Mouse (Mus musculus): ENCODE measurements around the gene H2afx. TPM values are rescaled to one million over a fixed set of nuclear protein-coding genes. Genes with fewer than 3 reads are reported as not detected.
A peak's percentile ranks its signal among the peaks of the same experiment; 100 is the strongest.
"Not testable (repeated sequence)": the region's sequence is repeated elsewhere in the genome, so short reads cannot be mapped to it uniquely, and the experiment has no call there.

H2afx gene
- polyA plus RNA-seq, 1 experiment from 2014 or later = 93.6 TPM

DNA sequence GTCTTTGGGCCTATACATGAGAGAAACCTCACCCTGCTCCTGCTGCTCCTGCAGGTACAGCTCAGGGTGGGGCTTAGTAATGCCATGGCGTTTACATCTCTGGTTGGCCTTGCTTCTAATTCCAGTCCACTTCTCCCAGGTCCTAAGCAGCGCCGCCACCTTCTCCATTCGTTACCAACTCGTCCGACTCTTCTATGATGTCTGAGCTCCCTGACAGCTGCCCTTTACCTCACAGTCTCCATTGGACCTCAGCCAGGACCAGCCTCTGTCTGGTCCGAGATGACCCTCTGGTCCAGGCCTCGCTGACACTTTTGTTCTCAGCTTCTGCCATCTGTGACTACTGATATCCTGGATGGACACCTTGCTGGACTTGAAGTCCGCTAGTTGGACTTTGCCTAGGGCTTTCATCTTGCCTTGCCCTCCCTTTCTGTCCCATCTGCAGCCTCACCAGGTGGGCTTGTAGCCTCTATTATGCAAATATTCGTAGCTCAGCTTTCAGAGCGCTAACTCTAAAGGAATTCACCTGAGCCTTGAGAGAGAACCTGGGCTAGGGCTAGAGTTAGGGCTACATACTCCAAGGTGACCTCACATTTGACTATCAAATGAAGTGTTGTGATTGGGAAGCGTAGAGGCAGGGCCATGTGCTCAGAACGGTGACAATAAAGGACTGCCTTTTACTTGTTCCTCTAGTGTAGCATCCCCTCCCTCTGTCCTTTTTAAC, 1.4 kb upstream of the H2afx start:
- Histone ChIP-seq H3K4me3 (ENCODE audit: low read depth, low read length) (no peak overlapping the region), H3K9ac (ENCODE audit: low read length) (no peak overlapping the region), H3K27me3 (ENCODE audit: control insufficient read depth, insufficient read depth, low read length) (no peaks in the 10 kb centered on the region), H3K27ac (replicated peaks) (no peak overlapping the region), H3K36me3 (ENCODE audit: control insufficient read depth, insufficient read depth, low read length) (peaks cover 21% of the 10 kb centered on the region; the same call in 1 of the 2 replicates), H3K4me1 (replicated peaks; ENCODE audit: control insufficient read depth, insufficient read depth) (no peaks in the 10 kb centered on the region), H3K4me2 (replicated peaks; ENCODE audit: low read depth) (no peak overlapping the region), H3K9me3 (ENCODE audit: control insufficient read depth, low read length) (no peaks in the 10 kb centered on the region)
- WGBS = 95% methylated on average over 13 of the region's 13 CpGs
- ATAC-seq (ENCODE audit: low FRiP score, low TSS enrichment) (no peak), DNase-seq (ENCODE audit: low spot score) (no peak)
- TF ChIP-seq CTCF (IDR thresholded peaks at IDR 0.05; ENCODE audit: low read depth) (no peak), EP300 (optimal IDR thresholded peaks at IDR 0.05) (no peak)

DNA sequence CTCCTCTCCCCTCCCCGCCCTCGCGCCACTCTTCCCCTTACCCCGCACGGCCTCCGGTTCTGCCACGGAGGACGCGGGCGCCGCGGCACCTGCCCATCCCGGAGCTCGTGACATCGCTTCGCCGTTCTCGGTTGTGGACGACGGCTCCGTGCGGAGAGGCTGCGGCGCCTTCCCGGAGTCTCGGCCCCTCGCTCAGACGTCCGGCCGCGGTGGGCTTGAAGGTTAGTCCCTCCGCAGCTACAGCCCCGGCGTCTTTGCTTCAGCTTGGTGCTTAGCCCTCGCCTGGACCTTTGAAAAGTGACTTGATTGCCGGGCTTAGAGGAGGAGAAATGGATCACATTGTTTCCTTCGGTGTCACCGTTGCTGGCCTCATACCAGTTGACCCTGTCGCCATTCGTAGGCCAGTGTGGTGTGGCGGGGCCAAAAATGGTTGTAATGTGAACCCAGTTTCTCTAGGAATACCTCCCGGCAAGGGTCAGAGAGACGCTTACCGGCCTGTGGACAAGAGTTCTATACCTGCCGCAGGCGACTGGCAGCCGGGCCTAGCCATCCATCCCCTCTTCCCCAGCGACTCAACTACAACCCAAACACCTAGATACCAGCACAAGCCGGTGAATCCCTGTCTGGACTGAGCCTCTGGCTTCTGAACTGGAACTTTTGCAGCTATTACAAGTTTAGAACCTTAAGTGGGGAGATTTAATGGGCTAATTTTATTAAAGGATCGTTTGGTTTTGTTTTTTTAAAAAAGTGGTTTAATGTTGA, 1.0 kb downstream of the H2afx start:
- no peaks in the 10 kb centered on the region for H3K27me3 ChIP-seq (ENCODE audit: control insufficient read depth, insufficient read depth, low read length)
- peaks cover 24% of the 10 kb centered on the region; the same call in 1 of the 2 replicates for H3K36me3 ChIP-seq (ENCODE audit: control insufficient read depth, insufficient read depth, low read length)
- under 1% methylated on average over 50 of the region's 50 CpGs for WGBS
- peak overlapping the region; percentile 94 for H3K4me2 ChIP-seq (replicated peaks; ENCODE audit: low read depth)
- H3K27ac ChIP-seq (replicated peaks) = peak overlapping the region; percentile 92
- H3K9me3 ChIP-seq (ENCODE audit: control insufficient read depth, low read length) = no peaks in the 10 kb centered on the region
- no peak for TF ChIP-seq CTCF (IDR thresholded peaks at IDR 0.05; ENCODE audit: low read depth)
- TF ChIP-seq EP300 (optimal IDR thresholded peaks at IDR 0.05) = no peak
- ATAC-seq (ENCODE audit: low FRiP score, low TSS enrichment) = peak; percentile 14; the same call in 1 of the 2 replicates
- H3K4me3 ChIP-seq (ENCODE audit: low read depth, low read length) = peak overlapping the region; percentile 78
- H3K4me1 ChIP-seq (replicated peaks; ENCODE audit: control insufficient read depth, insufficient read depth) = no peaks in the 10 kb centered on the region
- peak overlapping the region; percentile 91 for H3K9ac ChIP-seq (ENCODE audit: low read length)
- DNase-seq (ENCODE audit: low spot score) = peak; percentile 39

DNA sequence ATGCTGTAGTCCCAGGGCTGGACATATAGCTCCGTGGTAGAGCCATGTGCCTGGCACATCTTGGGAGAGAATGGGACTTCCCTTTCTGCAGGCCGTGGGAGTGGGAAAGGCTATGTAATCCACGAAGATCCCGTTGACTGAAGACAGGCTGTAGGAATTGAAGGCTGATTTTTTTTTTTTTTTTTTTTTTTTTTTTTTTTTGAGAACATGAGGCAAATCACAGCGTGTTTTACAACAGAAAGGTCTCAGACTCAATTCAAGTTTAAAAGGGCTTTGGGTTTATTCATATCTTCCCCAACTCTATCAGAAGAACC, 1.6 kb downstream of the H2afx start:
- peak overlapping the region; percentile 78 for H3K4me3 ChIP-seq (ENCODE audit: low read depth, low read length)
- peak overlapping the region; percentile 94 for H3K4me2 ChIP-seq (replicated peaks; ENCODE audit: low read depth)
- TF ChIP-seq CTCF (IDR thresholded peaks at IDR 0.05; ENCODE audit: low read depth) (no peak), EP300 (optimal IDR thresholded peaks at IDR 0.05) (no peak)
- ATAC-seq (ENCODE audit: low FRiP score, low TSS enrichment) = no peak
- no peak for DNase-seq (ENCODE audit: low spot score)
- no peaks in the 10 kb centered on the region for H3K27me3 ChIP-seq (ENCODE audit: control insufficient read depth, insufficient read depth, low read length)
- peak overlapping the region; percentile 91 for H3K9ac ChIP-seq (ENCODE audit: low read length)
- H3K4me1 ChIP-seq (replicated peaks; ENCODE audit: control insufficient read depth, insufficient read depth) = no peaks in the 10 kb centered on the region
- no peaks in the 10 kb centered on the region for H3K9me3 ChIP-seq (ENCODE audit: control insufficient read depth, low read length)
- peaks cover 24% of the 10 kb centered on the region; the same call in 1 of the 2 replicates for H3K36me3 ChIP-seq (ENCODE audit: control insufficient read depth, insufficient read depth, low read length)
- H3K27ac ChIP-seq (replicated peaks) = no peak overlapping the region
- WGBS = 2% methylated on average over 5 of the region's 5 CpGs

DNA sequence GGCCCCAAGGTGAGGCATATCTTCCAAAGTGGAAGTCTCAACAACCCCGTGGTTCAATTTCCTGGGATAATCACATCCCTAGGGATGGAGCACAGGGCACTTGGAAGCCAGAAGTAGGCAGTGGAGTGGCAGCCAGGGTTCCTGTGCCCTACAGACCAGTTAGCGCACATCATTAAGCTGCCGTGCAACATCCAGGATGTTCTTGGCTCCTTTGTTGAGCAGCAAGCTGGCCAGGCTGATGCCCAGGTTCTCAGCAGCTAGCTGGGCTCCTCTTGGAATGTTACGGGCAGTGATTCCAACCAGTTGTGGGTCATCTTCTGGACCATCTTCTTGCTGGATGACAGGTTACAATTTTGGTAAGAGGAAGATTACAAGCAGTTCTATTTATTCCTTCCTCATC, 2.0 kb downstream of the H2afx start:
- not testable (repeated sequence) for H3K9me3 ChIP-seq (ENCODE audit: control insufficient read depth, low read length); DNase-seq (ENCODE audit: low spot score); ATAC-seq (ENCODE audit: low FRiP score, low TSS enrichment); H3K27me3 ChIP-seq (ENCODE audit: control insufficient read depth, insufficient read depth, low read length); H3K4me1 ChIP-seq (replicated peaks; ENCODE audit: control insufficient read depth, insufficient read depth); H3K27ac ChIP-seq (replicated peaks)
- WGBS = 33% methylated on average over 4 of the region's 4 CpGs
- H3K9ac ChIP-seq (ENCODE audit: low read length) = peak overlapping the region; percentile 23; the same call in 1 of the 2 replicates
- peak overlapping the region; percentile 94 for H3K4me2 ChIP-seq (replicated peaks; ENCODE audit: low read depth)
- H3K4me3 ChIP-seq (ENCODE audit: low read depth, low read length) = peak overlapping the region; percentile 78
- H3K36me3 ChIP-seq (ENCODE audit: control insufficient read depth, insufficient read depth, low read length) = peaks cover 27% of the 10 kb centered on the region; the same call in 1 of the 2 replicates

DNA sequence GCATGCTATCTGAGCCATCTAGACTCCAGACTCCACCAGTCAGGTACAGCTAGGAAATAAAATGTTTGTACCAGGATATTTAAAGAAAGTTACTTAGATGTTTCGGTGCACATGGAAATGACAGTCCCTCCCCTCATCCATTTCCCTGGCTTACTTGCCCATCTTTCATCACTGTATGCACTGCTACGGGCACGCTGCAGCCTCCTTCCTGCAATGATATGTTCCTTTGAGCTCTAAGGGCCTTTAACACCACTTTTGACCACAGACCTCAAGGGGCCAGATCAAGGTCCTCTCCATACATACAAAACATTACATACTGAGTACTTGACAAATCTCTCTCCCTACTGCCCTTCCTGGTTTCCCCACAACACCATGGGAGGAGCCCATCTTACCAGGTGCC, 2.5 kb downstream of the H2afx start:
- Histone ChIP-seq H3K27me3 (ENCODE audit: control insufficient read depth, insufficient read depth, low read length) (no peaks in the 10 kb centered on the region), H3K27ac (replicated peaks) (peak overlapping the region; percentile 35; the same call in 1 of the 2 replicates), H3K36me3 (ENCODE audit: control insufficient read depth, insufficient read depth, low read length) (peaks cover 24% of the 10 kb centered on the region; the same call in 1 of the 2 replicates), H3K4me1 (replicated peaks; ENCODE audit: control insufficient read depth, insufficient read depth) (no peaks in the 10 kb centered on the region), H3K4me2 (replicated peaks; ENCODE audit: low read depth) (peak overlapping the region; percentile 94), H3K9ac (ENCODE audit: low read length) (peak overlapping the region; percentile 23; the same call in 1 of the 2 replicates), H3K4me3 (ENCODE audit: low read depth, low read length) (0 out of 2 replicates have a peak overlapping the region, but pooled peaks have one; percentile 78), H3K9me3 (ENCODE audit: control insufficient read depth, low read length) (no peaks in the 10 kb centered on the region)
- WGBS = 55% methylated on average over 3 of the region's 3 CpGs
- no peak for TF ChIP-seq EP300 (optimal IDR thresholded peaks at IDR 0.05)
- TF ChIP-seq CTCF (IDR thresholded peaks at IDR 0.05; ENCODE audit: low read depth) = no peak
- ATAC-seq (ENCODE audit: low FRiP score, low TSS enrichment) = no peak
- no peak for DNase-seq (ENCODE audit: low spot score)

All from stomach, postnatal 0 days (tissue).